Mouse (Mus musculus): ENCODE data around the gene 1700017N19Rik. TPM values are rescaled to one million over a fixed set of nuclear protein-coding genes. Genes with fewer than 3 reads are reported as not detected.
"Not testable (repeated sequence)": the region's sequence is repeated elsewhere in the genome, so short reads cannot be mapped to it uniquely, and the experiment has no call there.

The 1700017N19Rik gene
- polyA plus RNA-seq (2016; fragmentation: Nextera tagmentation; extraction: Ambion mirVana), result not detected in 2 replicates

- peak within 1 kb of the TSS; percentile 79 for H3K4me3 ChIP-seq
- peaks cover 13% of the 10 kb centered on the region; the same call in 1 of the 2 replicates for H3K4me1 ChIP-seq (replicated peaks)
- H3K36me3 ChIP-seq, result 0 out of 2 replicates have a peak, but pooled peaks cover under 1% of the 10 kb centered on the region
- no peaks in the 10 kb centered on the region for H3K9me3 ChIP-seq
- H3K27me3 ChIP-seq (ENCODE audit: insufficient read depth, poor library complexity, severe bottlenecking), result no peaks in the 10 kb centered on the region
- DNase-seq (ENCODE audit: low spot score), result no peak
- peak within 1 kb of the TSS; percentile 88; the same call in 1 of the 2 replicates for H3K27ac ChIP-seq
- WGBS, result 77% methylated on average over 1 of the region's 1 CpGs
Observed at GRCm38 (mm10) chr10:100590323-100590722, at the start of gene 1700017N19Rik, which contains the start of gene 4930430F08Rik. Gene 1700017N19Rik (plus strand): TSS chr10:100590484. Gene 4930430F08Rik (minus strand): TSS chr10:100590423.

GRCm38 (mm10) chr10:100556566-100557175 is 33.6 kb upstream of the 1700017N19Rik start:
- Histone ChIP-seq H3K4me1 (replicated peaks) (no peaks in the 10 kb centered on the region), H3K27me3 (ENCODE audit: insufficient read depth, poor library complexity, severe bottlenecking) (no peaks in the 10 kb centered on the region), H3K27ac (no peak overlapping the region), H3K9me3 (no peaks in the 10 kb centered on the region), H3K36me3 (peaks cover 34% of the 10 kb centered on the region), H3K4me3 (no peak overlapping the region)
- no peak for DNase-seq (ENCODE audit: low spot score)
- 86% methylated on average over 3 of the region's 3 CpGs for WGBS

- not testable (repeated sequence) for H3K9me3 ChIP-seq; H3K27ac ChIP-seq; H3K27me3 ChIP-seq (ENCODE audit: insufficient read depth, poor library complexity, severe bottlenecking); DNase-seq (ENCODE audit: low spot score); H3K4me3 ChIP-seq; H3K4me1 ChIP-seq (replicated peaks)
- peaks cover 53% of the 10 kb centered on the region for H3K36me3 ChIP-seq
- WGBS, result 91% methylated on average over 3 of the region's 3 CpGs
Observed at GRCm38 (mm10) chr10:100560194-100560883, 29.9 kb upstream of the 1700017N19Rik start.

GRCm38 (mm10) chr10:100564112-100564511 is 26.2 kb upstream of the 1700017N19Rik start:
- 87% methylated on average over 3 of the region's 3 CpGs for WGBS

GRCm38 (mm10) chr10:100571707-100572106 is 18.6 kb upstream of the 1700017N19Rik start:
- peaks cover 48% of the 10 kb centered on the region for H3K36me3 ChIP-seq
- H3K4me1 ChIP-seq (replicated peaks), result no peaks in the 10 kb centered on the region
- DNase-seq (ENCODE audit: low spot score), result no peak
- H3K9me3 ChIP-seq, result no peaks in the 10 kb centered on the region
- no peak overlapping the region for H3K4me3 ChIP-seq
- no peaks in the 10 kb centered on the region for H3K27me3 ChIP-seq (ENCODE audit: insufficient read depth, poor library complexity, severe bottlenecking)
- H3K27ac ChIP-seq, result no peak overlapping the region
- 95% methylated on average over 3 of the region's 3 CpGs for WGBS

More at GRCm38 (mm10) chr10:100564112-100564511, 26.2 kb upstream of the 1700017N19Rik start:
- H3K27ac ChIP-seq, result no peak overlapping the region
- no peak overlapping the region for H3K4me3 ChIP-seq
- H3K27me3 ChIP-seq (ENCODE audit: insufficient read depth, poor library complexity, severe bottlenecking), result no peaks in the 10 kb centered on the region
- no peaks in the 10 kb centered on the region for H3K9me3 ChIP-seq
- H3K36me3 ChIP-seq, result peaks cover 63% of the 10 kb centered on the region
- no peaks in the 10 kb centered on the region for H3K4me1 ChIP-seq (replicated peaks)
- no peak for DNase-seq (ENCODE audit: low spot score)

- Histone ChIP-seq H3K27me3 (ENCODE audit: insufficient read depth, poor library complexity, severe bottlenecking) (no peaks in the 10 kb centered on the region), H3K4me3 (no peak overlapping the region), H3K27ac (no peak overlapping the region), H3K9me3 (no peaks in the 10 kb centered on the region), H3K36me3 (peaks cover 55% of the 10 kb centered on the region), H3K4me1 (replicated peaks) (no peaks in the 10 kb centered on the region)
- no peak for DNase-seq (ENCODE audit: low spot score)
- WGBS, result 92% methylated on average over 7 of the region's 7 CpGs
Observed at GRCm38 (mm10) chr10:100574505-100575149, 15.7 kb upstream of the 1700017N19Rik start.

GRCm38 (mm10) chr10:100575294-100575693 is 15.0 kb upstream of the 1700017N19Rik start:
- no peaks in the 10 kb centered on the region for H3K27me3 ChIP-seq (ENCODE audit: insufficient read depth, poor library complexity, severe bottlenecking)
- WGBS, result 92% methylated on average over 7 of the region's 7 CpGs
- no peaks in the 10 kb centered on the region for H3K9me3 ChIP-seq
- no peak overlapping the region for H3K27ac ChIP-seq
- H3K4me3 ChIP-seq, result no peak overlapping the region
- peaks cover 55% of the 10 kb centered on the region for H3K36me3 ChIP-seq
- no peaks in the 10 kb centered on the region for H3K4me1 ChIP-seq (replicated peaks)
- DNase-seq (ENCODE audit: low spot score), result no peak

GRCm38 (mm10) chr10:100584178-100584577 is 6.1 kb upstream of the 1700017N19Rik start:
- 96% methylated on average over 3 of the region's 3 CpGs for WGBS
- DNase-seq (ENCODE audit: low spot score), result no peak
- Histone ChIP-seq H3K9me3 (no peaks in the 10 kb centered on the region), H3K27ac (no peak overlapping the region), H3K4me3 (no peak overlapping the region), H3K4me1 (replicated peaks) (peaks cover 13% of the 10 kb centered on the region; the same call in 1 of the 2 replicates), H3K27me3 (ENCODE audit: insufficient read depth, poor library complexity, severe bottlenecking) (no peaks in the 10 kb centered on the region), H3K36me3 (peaks cover 14% of the 10 kb centered on the region)

GRCm38 (mm10) chr10:100588524-100588923 is 1.8 kb upstream of the 1700017N19Rik start:
- no peaks in the 10 kb centered on the region for H3K27me3 ChIP-seq (ENCODE audit: insufficient read depth, poor library complexity, severe bottlenecking)
- H3K27ac ChIP-seq, result peak overlapping the region; percentile 88
- 55% methylated on average over 7 of the region's 7 CpGs for WGBS
- peaks cover 14% of the 10 kb centered on the region for H3K36me3 ChIP-seq
- H3K4me3 ChIP-seq, result peak overlapping the region; percentile 79
- no peaks in the 10 kb centered on the region for H3K9me3 ChIP-seq
- H3K4me1 ChIP-seq (replicated peaks), result peaks cover 13% of the 10 kb centered on the region; the same call in 1 of the 2 replicates
- peak; percentile 3 for DNase-seq (ENCODE audit: low spot score)

GRCm38 (mm10) chr10:100588932-100589388 is 1.3 kb upstream of the 1700017N19Rik start:
- Histone ChIP-seq H3K27ac (peak overlapping the region; percentile 88), H3K27me3 (ENCODE audit: insufficient read depth, poor library complexity, severe bottlenecking) (no peaks in the 10 kb centered on the region), H3K36me3 (peaks cover 11% of the 10 kb centered on the region), H3K4me1 (replicated peaks) (peaks cover 13% of the 10 kb centered on the region; the same call in 1 of the 2 replicates), H3K4me3 (peak overlapping the region; percentile 79), H3K9me3 (no peaks in the 10 kb centered on the region)
- DNase-seq (ENCODE audit: low spot score), result peak; percentile 89
- under 1% methylated on average over 31 of the region's 31 CpGs for WGBS

GRCm38 (mm10) chr10:100598339-100598738 is 8.1 kb downstream of the 1700017N19Rik start:
- Histone ChIP-seq H3K36me3 (no peaks in the 10 kb centered on the region), H3K27ac (no peak overlapping the region), H3K4me3 (no peak overlapping the region), H3K9me3 (no peaks in the 10 kb centered on the region), H3K27me3 (ENCODE audit: insufficient read depth, poor library complexity, severe bottlenecking) (no peaks in the 10 kb centered on the region), H3K4me1 (replicated peaks) (no peaks in the 10 kb centered on the region)
- 90% methylated on average over 3 of the region's 3 CpGs for WGBS
- no peak for DNase-seq (ENCODE audit: low spot score)

- Histone ChIP-seq H3K9me3 (no peaks in the 10 kb centered on the region), H3K27me3 (ENCODE audit: insufficient read depth, poor library complexity, severe bottlenecking) (no peaks in the 10 kb centered on the region), H3K4me3 (no peak overlapping the region), H3K4me1 (replicated peaks) (no peaks in the 10 kb centered on the region), H3K27ac (no peak overlapping the region), H3K36me3 (no peaks in the 10 kb centered on the region)
- WGBS, result 90% methylated on average over 9 of the region's 9 CpGs
- DNase-seq (ENCODE audit: low spot score), result no peak
Observed at GRCm38 (mm10) chr10:100603511-100603910, 13.2 kb downstream of the 1700017N19Rik start.
